Mouse (Mus musculus): ENCODE data around the gene Rbfox3.

- no peak for TF ChIP-seq CTCF (IDR thresholded peaks at IDR 0.05; ENCODE audit: control insufficient read depth, insufficient read depth, low read length)
- TF ChIP-seq POLR2A (IDR thresholded peaks at IDR 0.05; ENCODE audit: borderline replicate concordance, control insufficient read depth, low read depth, low read length), result no peak
Observed at GRCm38 (mm10) chr11:118553926-118554325, 357.5 kb downstream of the Rbfox3 start.
